Mouse (Mus musculus) olfactory bulb, adult 2 months (tissue): ENCODE results near the gene Art3. TPM values are rescaled to one million over a fixed set of nuclear protein-coding genes. Genes with fewer than 3 reads are reported as not detected.
A peak's percentile ranks its signal among the peaks of the same experiment; 100 is the strongest.

Experiments
- H3K27ac ChIP-seq: fragments of 200-500 bp; 2 replicates; pipeline ENCODE4 v1.5.1; 2012; ENCODE audit warnings: low read depth, low read length; ENCODE audit not compliant: insufficient read depth
- H3K4me1 ChIP-seq: fragments of 200-500 bp; 2 replicates; pipeline ENCODE4 v1.6.1; 2012; ENCODE audit warnings: low read length; ENCODE audit not compliant: control insufficient read depth, insufficient read depth
- H3K4me3 ChIP-seq: fragments of 200-500 bp; 2 replicates; pipeline ENCODE4 v1.5.1; 2012; ENCODE audit warnings: mild to moderate bottlenecking, low read depth, low read length, moderate library complexity; ENCODE audit not compliant: insufficient read depth
- CTCF ChIP-seq: fragments of 200-500 bp; IDR thresholded peaks from 2 replicates; pipeline ENCODE4 v1.5.1; 2012; ENCODE audit warnings: low read depth, mild to moderate bottlenecking, low read length, moderate library complexity; ENCODE audit not compliant: insufficient read depth
- POLR2A ChIP-seq: fragments of 200-500 bp; IDR thresholded peaks from 2 replicates; pipeline ENCODE4 v1.6.1; 2012; ENCODE audit warnings: mild to moderate bottlenecking, low read depth, low read length, moderate library complexity; ENCODE audit not compliant: insufficient read depth
- WGBS: fragments of 180-500 bp; shearing (Covaris S2); methylation state at CpG from one replicate; pipeline ENCODE4 v1.1.7; 2018; 5-methylcytosine and 5-hydroxymethylcytosine counted together
- polyA plus RNA-seq: library from polyadenylated mRNA; stranded (reverse); fragments of >200 nt; gene quantifications from 2 replicates; pipeline ENCODE4 v1.2.4, GENCODE M21; 2012; ENCODE audit warnings: low replicate concordance; ENCODE audit not compliant: missing spikeins, insufficient read depth, insufficient read length

The Art3 gene
- polyA plus RNA-seq, 1 experiment: not detected

DNA sequence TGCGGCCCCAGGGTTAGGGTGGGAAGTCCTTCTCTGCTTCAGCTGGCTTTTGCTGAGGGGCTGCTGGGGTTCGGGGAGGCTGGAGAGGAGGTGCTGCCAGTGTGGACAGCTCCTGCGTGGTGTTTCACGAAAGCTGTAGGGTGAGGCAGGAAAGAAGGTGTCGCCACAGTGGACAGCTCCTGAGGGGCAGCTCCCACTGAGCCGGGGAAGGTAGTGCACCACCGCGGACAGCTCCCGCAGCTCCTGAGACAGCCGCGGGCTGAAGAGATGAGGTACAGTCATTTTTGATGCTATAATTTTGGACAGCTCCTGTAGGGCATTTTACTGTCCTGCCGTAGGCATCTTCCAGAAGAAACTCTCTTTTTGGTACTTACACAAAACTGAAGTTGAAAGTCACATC lies 26.4 kb downstream of the Art3 start:
- WGBS: 60% methylated on average over 12 of the region's 12 CpGs
- Histone ChIP-seq H3K4me1 (peaks cover 3% of the 10 kb centered on the region), H3K4me3 (no peak overlapping the region), H3K27ac (no peak overlapping the region)
- no peak for TF ChIP-seq CTCF
- no peak for TF ChIP-seq POLR2A

DNA sequence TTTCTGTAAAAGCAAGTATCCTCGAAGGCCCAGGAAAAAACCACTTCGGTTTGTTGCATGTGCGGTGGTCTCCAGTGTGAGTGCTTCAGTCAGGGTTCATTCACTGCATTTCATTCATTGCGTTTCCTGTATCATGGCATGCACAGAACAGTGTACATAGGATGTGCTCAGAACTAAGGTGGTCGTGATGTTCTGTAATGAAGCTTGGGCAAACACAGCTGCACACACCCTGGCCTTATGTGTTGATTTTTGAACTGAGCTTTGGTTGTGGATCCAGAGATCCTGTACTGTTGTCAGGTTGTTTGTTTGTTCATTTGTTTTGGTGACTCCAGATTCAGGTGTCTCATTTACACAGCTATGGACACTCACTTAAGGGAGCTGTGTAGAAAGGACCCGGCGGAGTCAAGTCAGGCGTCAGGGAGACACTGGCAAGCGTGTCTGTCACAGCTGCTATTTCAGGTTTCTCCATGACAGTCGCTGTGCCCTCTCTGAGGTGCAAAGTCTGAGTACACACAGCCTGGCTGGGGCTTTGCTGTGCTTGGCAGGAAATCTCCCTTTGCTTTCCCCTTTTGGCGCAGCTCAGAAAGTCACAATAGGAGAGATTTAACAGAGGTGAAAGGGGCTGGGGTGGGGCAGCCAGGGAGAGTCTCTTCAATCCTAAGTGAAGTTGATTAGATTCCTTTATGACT lies 27.3 kb downstream of the Art3 start:
- Histone ChIP-seq H3K4me3 (no peak overlapping the region), H3K27ac (no peak overlapping the region), H3K4me1 (no peaks in the 10 kb centered on the region)
- TF ChIP-seq POLR2A (no peak), CTCF (no peak)
- WGBS: 83% methylated on average over 11 of the region's 11 CpGs

DNA sequence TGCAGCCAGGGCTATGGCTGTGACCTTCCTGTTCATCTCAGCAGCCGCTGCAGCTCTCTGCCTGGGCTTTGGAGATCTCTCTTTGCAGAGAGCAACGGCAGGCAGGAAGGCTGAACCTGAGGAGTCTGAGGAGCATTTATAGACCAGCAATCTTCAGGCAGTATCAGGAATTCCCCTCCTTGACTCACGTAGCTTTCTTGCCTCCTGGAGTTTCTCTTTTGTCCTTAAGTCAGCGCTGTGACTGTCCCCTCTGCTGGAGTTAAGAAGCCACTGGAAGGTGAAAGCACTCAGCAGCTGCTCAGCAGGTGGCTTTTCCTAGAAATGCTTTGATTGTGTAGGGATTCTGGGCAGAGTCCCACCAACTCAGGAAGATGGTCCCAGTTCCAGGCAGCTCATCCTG lies 31.6 kb downstream of the Art3 start:
- Histone ChIP-seq H3K4me1 (no peaks in the 10 kb centered on the region), H3K27ac (no peak overlapping the region), H3K4me3 (no peak overlapping the region)
- TF ChIP-seq CTCF (no peak), POLR2A (no peak)
- 39% methylated on average over 4 of the region's 4 CpGs for WGBS

DNA sequence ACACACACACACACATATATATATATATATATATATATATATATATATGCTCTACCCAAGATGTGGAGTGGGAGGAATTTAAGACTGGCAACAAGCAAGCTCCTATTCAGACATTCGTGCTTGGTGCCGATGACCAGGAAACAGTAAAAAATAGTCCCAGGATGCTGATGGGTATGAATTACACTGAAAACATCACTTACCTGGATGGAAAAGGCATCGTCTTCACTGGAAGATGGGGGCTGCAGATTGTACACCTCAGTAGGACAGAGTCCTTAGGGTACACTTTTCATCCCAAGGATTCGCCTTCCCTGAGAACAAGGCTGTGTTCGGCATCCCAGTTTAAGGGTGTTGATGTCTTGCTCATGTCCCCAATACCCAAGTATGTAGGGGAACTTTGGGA lies 32.4 kb downstream of the Art3 start:
- Histone ChIP-seq H3K4me3 (no peak overlapping the region), H3K27ac (no peak overlapping the region), H3K4me1 (no peaks in the 10 kb centered on the region)
- TF ChIP-seq CTCF (no peak), POLR2A (no peak)
- WGBS: 93% methylated on average over 5 of the region's 5 CpGs

DNA sequence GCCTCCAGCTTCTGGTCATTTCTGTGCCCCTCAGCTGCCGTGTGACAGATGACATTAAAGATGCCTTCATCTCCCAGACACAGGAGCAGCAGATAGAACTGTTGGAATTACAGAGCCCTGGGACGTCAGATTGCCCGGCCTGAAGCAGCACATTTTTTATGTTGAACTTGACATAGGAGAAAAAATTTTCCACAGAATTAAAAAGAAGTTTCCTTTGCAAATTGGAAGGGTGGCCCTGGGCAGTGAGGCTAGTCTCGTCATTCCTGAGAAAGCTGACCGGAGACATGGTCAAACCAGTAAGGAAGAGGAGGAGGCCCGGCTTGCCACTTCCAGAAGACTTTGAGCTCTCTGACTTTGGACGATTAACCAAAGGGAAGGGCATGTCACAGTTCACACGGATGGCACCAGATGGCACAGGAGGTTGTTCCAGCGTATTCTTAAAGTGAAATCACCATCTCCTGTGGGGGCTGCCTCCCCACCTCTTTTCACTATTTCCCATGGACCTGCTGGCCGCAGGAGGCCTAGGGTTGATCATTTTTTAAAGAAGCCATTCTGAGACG lies 33.6 kb downstream of the Art3 start:
- no peak overlapping the region for H3K4me3 ChIP-seq
- H3K4me1 ChIP-seq: no peaks in the 10 kb centered on the region
- TF ChIP-seq CTCF (no peak), POLR2A (no peak)
- whole genome bisulfite sequencing: 88% methylated on average over 11 of the region's 11 CpGs
- H3K27ac ChIP-seq: no peak overlapping the region

DNA sequence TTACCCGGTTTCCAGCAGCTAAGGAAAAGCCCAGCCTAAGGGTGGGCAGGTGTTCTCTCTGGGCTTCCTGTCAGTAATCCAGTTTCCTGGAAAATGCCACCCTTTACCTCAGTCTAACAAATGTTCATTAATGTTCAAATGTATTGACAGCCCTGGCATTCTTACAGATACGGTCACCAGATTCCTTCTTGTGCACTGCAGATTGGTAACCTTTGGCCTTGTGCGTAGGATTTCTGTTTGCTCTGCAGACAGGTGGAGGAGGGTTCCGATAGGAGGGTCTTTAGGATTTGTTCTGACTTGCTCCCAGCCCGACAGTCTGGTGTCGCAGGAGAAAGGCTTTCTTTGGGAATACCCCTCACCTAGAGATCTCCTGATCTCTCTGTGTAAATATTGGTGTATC lies 34.9 kb downstream of the Art3 start:
- TF ChIP-seq POLR2A: no peak
- TF ChIP-seq CTCF: no peak
- Histone ChIP-seq H3K4me3 (no peak overlapping the region), H3K27ac (no peak overlapping the region), H3K4me1 (peaks cover 3% of the 10 kb centered on the region; the same call in 1 of the 2 replicates)
- WGBS: 97% methylated on average over 6 of the region's 6 CpGs

DNA sequence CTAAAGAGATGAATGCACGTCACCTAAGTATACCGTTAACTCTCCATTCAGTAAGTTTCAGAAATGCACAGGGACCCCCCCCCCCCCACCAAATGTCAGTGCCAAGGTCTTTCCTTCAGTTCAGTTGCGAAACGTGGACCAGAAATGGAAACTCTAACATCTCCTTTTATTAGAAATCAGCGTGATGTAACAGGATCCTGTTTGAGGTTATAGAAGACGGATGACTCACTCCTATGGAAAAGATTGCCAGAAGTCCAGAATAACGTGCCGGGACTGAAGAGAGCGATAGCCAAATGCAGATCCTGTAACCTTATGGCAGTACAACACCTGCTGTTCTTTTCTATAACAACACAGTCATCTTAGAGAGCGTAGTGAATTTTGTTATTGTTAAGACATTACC lies 36.8 kb downstream of the Art3 start:
- Histone ChIP-seq H3K4me3 (no peak overlapping the region), H3K27ac (no peak overlapping the region), H3K4me1 (peaks cover 4% of the 10 kb centered on the region; the same call in 1 of the 2 replicates)
- WGBS: 75% methylated on average over 10 of the region's 10 CpGs
- TF ChIP-seq CTCF (no peak), POLR2A (no peak)

DNA sequence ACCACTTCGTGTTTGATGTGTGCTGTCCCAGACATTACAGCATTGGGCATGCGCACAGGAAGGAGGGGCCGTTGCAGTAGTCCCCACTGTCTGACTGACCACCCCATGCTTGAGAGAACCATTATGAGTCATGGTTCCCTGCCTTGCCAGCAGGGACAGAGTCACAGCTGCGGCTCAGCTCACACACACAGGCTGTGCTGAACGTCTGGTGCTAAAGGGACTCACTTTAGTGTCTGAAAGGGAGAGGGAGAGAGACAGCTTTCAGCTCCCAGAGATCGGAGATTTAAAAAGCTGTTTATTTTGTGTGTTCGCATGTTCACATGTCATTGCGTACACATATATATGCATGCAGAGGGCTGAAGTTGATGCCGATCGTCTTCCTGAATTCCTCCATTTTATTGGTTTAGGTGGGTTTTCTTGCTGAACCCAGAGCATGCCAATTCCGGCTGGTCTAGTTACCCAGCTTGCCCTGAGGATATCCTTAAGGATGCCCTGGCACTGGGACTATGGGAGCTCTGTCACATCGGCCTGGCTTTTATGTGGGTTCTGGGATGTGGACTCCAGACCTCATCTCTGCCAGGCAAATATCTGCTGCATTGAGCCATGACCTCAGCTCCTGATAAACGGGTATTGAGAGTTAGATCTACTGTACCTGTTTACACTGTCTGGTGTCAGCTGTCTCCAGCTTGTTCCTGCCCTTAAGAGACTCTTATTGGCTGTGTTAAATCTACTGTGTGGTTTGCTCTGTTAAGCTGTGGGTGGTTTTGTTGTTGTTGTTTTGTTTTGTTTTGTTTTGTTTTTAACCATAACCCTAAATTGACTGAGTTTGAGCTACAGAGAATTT lies 37.7 kb downstream of the Art3 start:
- no peak overlapping the region for H3K4me3 ChIP-seq
- H3K27ac ChIP-seq: peak overlapping the region; percentile 25; the same call in 1 of the 2 replicates
- no peak for TF ChIP-seq CTCF
- no peak for TF ChIP-seq POLR2A
- 49% methylated on average over 13 of the region's 13 CpGs for WGBS
- H3K4me1 ChIP-seq: peaks cover 4% of the 10 kb centered on the region; the same call in 1 of the 2 replicates

DNA sequence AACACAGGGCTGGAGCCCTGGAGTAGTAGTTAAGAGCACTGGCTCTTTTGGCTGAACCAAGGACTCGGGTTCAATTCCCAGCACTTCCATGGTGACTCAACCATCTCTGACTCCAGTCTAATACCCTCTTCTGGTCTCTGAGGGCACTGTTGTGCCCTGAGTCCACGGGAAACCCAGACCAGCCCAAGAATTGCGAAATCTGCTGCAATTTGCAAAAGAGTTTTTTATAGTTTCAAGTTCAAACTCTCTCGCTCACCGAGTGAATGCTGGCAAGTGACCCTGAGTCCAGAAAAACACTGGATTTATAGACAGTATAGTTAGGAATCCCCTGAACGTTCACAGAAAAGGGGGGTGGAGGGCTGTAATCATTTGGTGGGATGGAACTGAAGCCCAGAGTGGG lies 38.8 kb downstream of the Art3 start:
- H3K4me3 ChIP-seq: no peak overlapping the region
- 84% methylated on average over 6 of the region's 6 CpGs for WGBS

More for the DNA sequence above, 38.8 kb downstream of the Art3 start:
- no peak overlapping the region for H3K27ac ChIP-seq
- peaks cover 4% of the 10 kb centered on the region; the same call in 1 of the 2 replicates for H3K4me1 ChIP-seq
- no peak for TF ChIP-seq POLR2A
- TF ChIP-seq CTCF: no peak
